Mouse (Mus musculus) lung, postnatal 0 days (tissue): ENCODE measurements around the gene Btaf1.

ENCODE experiments used
- CTCF ChIP-seq: IDR thresholded peaks from 2 replicates; pipeline ENCODE4 v1.5.1; 2016; ENCODE audit warnings: antibody characterized with exemption, mild to moderate bottlenecking
- EP300 ChIP-seq: IDR thresholded peaks from 2 replicates; pipeline ENCODE4 v1.6.1; 2016; ENCODE audit warnings: antibody characterized with exemption, mild to moderate bottlenecking, control low read depth

- TF ChIP-seq EP300 (no peak), CTCF (no peak)
Measured at GRCm38 (mm10) chr19:36940064-36940463, 14.2 kb downstream of the Btaf1 start.
